Mouse (Mus musculus) left cerebral cortex, adult 11 months (tissue): ENCODE data around the gene Glis1.
A peak's percentile ranks its signal among the peaks of the same experiment; 100 is the strongest.

Experiments used
- DNase-seq: peaks from one replicate; pipeline ENCODE4 v3.0.0; 2022; ENCODE audit warnings: low spot score

Glis1 gene

GRCm38 (mm10) chr4:107515626-107516025 lies 81.2 kb downstream of the Glis1 start:
- DNase-seq, result no peak

DNA sequence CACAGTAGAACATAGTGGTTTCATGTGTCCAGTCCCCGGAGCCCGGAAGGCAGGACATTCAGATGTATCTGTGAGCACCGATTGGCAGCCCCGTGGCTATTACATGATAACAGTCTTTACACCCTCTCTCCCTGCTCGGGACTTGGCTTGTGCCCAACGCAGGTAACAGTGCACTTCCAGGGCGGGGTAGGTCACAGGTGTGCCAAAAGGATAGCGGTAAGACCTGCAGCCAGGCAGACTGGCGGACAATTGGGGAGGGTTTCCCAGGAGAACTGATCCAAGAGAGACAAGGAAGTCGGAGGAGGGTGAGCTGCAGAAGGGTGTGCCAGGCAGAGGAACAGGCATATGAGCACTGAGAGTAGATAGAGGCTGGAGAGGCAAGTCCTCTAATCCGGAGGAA lies 84.4 kb downstream of the Glis1 start:
- no peak for DNase-seq

DNA sequence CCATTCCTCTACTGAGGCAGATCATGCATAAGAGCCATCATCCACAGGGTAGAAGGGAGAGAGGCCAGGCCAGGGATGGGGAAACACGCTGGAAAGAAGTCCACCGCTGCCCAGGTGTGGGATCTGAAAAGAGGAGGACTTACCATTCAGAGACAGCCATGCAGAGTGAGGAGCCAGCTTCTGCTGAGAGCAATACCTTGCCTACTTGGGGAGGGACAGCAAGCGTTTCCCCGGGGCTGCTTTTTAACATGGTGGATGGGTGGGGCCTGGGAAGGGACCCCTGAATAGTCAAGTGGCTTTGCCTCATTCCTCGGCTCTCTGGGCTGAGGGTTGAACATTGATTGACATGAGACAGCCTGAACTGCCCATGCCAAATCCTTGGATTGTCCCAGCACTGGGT lies 85.7 kb downstream of the Glis1 start:
- DNase-seq, result no peak

GRCm38 (mm10) chr4:107520816-107521215 lies 86.4 kb downstream of the Glis1 start:
- DNase-seq, result no peak

DNA sequence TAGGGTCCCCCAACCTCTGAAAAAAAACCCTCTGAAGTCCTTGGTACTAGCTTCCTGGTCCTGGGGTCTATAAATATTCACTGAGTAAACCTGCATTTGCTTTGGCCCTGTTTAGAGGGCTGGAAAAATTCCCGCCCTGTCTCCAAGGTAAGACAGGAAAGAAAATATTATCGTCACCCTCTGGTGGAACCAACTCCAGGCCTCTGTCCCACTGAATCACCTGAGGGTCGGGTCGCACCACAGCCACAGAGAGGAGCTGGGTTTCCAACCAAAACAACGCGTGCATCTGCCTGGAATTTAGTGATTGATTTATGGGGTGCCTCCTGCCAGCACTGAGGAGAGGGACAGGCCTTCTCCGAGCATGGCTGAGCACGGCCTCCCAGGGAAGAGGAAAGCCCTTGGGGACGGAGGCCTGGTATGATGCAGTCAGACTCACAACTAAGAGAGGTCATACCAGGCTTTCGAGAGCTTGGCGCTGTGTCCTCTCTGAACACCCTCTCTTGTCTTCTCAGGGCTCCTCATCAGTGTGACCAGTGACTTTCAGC lies 89.3 kb downstream of the Glis1 start:
- DNase-seq, result no peak

DNA sequence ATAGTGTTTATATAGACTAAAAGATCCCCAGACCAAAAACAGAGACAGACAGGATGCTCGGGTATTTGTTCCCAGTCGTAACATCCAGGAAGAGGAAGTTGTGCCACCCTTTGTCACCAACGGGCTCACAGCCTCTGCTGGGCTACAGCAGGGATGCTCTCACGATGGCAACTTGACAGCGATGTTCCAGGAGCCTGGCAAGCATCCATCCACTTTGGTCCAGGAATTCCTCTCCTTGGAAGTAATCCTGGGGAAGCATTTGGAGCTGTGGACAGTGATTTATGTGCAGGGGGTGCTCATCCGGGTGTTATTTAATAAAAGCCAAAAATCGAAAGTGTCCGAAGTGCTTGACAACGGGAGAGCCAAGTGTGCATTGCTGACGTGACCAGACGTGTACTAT lies 100.7 kb downstream of the Glis1 start:
- no peak for DNase-seq

GRCm38 (mm10) chr4:107538116-107538515 lies 103.7 kb downstream of the Glis1 start:
- no peak for DNase-seq

DNA sequence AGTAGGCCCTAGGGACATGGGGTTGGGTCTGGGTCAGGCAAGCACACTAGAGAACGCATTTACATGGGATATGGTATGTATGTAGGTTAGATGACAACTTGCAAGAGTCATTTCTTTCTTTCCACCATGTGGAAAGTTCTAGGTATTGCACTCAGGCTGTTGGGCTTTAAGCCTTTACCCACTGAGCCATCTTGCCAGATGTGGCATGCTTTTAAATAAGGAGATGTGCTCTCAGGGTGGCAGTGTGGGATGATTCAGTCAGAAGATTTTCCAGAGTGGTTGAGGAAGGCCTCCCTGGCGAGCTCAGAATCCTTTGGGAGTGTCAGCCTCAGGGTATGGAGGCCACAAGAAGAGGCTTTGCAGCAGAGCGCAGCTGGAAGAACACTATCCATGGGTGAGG lies 104.2 kb downstream of the Glis1 start:
- DNase-seq, result no peak

GRCm38 (mm10) chr4:107539021-107539420 lies 104.6 kb downstream of the Glis1 start:
- no peak for DNase-seq

DNA sequence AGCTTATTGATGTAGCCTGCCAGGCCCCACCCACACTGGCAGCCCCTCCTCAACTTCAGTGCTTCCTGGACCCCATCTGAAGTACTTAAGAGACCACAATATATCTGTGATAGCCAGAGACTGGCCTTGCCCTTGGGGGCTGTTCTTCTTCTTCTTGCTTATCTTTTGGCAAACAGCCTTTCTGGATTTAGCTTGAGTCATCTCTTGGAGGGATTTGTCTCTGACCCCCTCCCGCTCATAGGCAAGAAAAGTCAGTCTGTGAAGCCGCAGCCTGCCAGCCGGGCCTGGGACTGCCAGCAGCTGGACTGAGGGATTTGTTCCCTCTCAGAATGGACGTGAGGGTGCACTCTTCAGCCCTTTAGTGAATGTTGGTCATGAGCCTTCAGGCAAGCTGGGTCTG lies 107.4 kb downstream of the Glis1 start:
- no peak for DNase-seq

- DNase-seq, result no peak
Measured at GRCm38 (mm10) chr4:107544843-107545242, 110.5 kb downstream of the Glis1 start.

GRCm38 (mm10) chr4:107545726-107546125 lies 111.3 kb downstream of the Glis1 start:
- no peak for DNase-seq

DNA sequence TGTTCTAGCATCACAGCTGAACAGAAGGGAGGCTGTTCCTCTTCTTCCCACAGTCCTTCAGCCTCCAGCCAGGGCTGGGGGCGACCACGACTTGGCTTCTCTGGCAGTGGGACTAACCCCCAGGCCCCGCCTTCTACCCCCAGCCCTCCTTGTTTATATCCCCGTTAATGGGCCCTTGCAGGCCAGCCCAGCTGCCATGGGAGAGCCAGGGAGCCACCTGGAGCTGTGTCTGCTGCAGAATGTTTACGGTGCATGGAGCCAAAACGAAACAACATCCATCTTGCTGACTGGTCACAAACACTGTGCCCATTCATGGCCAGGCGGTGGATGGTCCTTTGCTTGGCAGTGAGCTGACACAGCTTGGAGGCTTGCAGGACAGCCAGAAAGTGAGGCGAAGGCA lies 112.1 kb downstream of the Glis1 start:
- peak; percentile 12 for DNase-seq

- DNase-seq, result no peak
Measured at GRCm38 (mm10) chr4:107550096-107550495, 115.7 kb downstream of the Glis1 start.

- DNase-seq, result no peak
Measured at GRCm38 (mm10) chr4:107550546-107550945, 116.2 kb downstream of the Glis1 start.

- DNase-seq, result no peak
Measured at GRCm38 (mm10) chr4:107552696-107553095, 118.3 kb downstream of the Glis1 start.

- DNase-seq, result no peak
Measured at GRCm38 (mm10) chr4:107553774-107554173, 119.4 kb downstream of the Glis1 start.

- DNase-seq, result no peak
Measured at GRCm38 (mm10) chr4:107558801-107559200, 124.4 kb downstream of the Glis1 start.

DNA sequence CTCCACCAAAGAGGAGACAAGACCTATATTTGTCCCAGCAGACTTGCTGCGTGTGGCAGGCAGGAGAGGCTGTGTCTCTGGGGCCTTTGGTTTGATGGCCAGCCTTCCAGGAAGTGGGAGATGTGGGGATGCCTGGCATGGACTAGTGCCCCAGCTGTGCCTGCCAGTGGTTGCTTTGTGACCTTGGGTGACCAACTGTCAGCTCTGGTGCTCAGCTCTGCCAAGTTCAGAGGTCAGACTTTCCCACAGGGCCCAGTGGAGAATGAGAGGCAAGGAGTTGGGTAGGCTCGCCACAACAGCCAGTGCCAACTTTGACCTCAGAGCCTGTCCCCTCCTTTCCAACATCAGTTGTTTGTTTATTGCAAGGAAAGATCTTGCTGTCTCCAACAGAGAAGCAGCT lies 126.7 kb downstream of the Glis1 start:
- no peak for DNase-seq

GRCm38 (mm10) chr4:107568159-107568558 lies 133.8 kb downstream of the Glis1 start:
- no peak for DNase-seq

DNA sequence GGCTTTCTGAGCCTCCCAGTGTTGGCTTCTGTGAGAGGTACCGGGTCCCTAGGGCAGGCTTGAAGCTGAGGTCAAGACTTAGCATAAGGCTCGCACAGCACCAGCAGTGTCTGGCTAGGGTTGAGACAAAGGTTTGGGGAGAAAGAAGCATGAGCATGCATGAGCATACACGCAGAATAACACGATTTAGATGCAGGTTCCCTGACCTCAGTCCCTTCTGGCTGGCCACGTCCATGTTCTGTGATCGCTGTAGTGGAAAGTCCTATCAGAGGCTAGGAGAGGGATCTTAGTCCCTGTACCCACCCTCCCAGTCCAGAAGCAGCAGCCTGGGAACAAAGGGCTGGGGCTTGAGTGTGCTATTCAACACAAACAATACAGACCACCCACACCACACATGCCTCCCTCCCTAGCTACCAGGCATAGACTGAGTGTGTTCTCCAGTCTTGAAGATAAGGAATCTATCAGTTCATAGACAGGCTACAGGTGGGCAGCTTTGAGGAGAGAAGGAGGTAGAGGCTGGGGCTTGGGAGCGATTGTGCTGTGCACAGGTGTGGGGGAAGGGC lies 134.6 kb downstream of the Glis1 start:
- DNase-seq, result no peak

DNA sequence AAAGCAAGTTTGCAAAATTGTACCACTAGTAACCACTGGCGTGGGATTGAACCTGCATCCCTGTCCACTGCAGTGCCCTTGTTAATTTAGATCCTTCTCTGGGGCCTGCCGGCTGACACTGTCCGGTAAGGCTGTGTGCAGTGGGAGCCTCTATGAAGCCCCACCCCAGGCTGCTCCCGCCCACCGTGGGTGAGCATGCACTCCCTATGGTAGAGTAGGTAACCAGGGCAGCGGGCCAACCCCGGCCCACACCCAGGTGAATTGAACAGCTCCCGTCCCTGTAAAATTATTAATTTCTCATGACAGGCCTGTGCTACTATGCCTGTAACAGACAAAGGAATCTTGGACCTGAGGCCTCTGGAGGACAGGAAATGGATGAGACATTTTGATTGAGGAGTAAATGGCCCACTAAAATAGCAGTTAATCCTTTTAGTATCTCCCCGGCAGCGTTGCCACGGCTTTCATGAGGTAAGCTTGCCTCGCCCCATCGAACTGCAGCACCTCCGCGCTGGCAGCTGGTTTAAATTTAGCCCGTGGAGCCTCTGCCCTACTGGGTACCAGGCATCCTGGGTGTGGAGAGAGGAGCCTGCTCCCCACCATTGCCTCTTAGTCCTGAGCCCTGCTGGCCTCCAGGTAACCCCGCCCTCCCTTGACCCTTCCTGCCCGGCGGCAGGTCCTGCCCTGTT lies 136.1 kb downstream of the Glis1 start:
- DNase-seq, result no peak

DNA sequence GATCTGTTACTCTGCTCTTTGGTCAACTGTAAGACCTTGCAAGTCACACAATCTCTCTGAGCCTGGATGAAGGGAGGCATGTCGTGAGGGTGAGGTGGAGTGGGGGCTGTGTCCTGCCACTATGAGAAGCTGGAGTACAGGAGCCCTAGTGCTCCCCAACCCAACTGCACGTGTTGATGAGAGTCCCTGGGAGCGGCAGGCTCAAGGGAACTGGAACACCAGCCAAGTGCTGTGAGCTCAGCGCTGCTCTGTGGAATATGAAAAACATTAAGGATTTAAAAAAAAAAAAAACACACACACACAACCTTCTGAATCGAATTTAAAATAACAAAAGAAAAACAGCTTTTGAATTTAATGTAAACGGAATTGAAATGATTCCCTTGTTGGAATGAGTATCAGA lies 141.4 kb downstream of the Glis1 start:
- DNase-seq, result no peak

DNA sequence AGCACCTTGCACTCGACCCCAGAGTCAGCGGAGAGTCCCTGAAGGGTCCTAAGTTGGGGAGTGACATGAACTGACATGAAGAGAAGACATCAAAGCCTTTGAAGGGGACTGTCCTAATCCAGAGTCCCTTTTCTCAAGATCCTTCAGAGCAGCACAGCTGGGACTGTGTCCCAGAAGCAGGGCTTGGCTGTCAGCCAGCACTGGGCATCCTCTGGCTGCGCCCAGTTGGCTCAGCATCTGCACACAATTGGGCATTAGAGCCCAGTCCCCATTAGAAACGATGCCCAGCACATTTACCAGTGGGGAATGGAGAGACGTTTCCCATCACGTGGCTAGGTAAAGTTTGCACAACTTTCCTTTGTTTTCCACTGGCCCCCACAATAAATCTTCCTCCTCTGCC lies 142.4 kb downstream of the Glis1 start:
- DNase-seq, result peak; percentile 21
